Mouse (Mus musculus) lung, adult 2 months (tissue): ENCODE results near the gene Bola3.

ENCODE experiments used
- CTCF ChIP-seq: fragments of 200-500 bp; IDR thresholded peaks from 2 replicates; pipeline ENCODE4 v1.5.1; 2011; ENCODE audit warnings: mild to moderate bottlenecking, low read length, control low read depth; ENCODE audit not compliant: insufficient read depth
- POLR2A ChIP-seq: fragments of 200-500 bp; IDR thresholded peaks from 2 replicates; pipeline ENCODE4 v1.6.1; 2011; ENCODE audit warnings: low read depth, mild to moderate bottlenecking, control low read depth, low read length, borderline replicate concordance; ENCODE audit errors: extremely low read depth

- TF ChIP-seq CTCF (no peak), POLR2A (no peak)
Observed at GRCm38 (mm10) chr6:83395544-83396229, 46.7 kb downstream of the Bola3 start.
